10 mouse cellular contexts compared by ENCODE assay signal in genomic region chr4:136684485-136684884, GRCm38 (mm10).
DNase-seq lines count a peak whose midpoint lies in the region; ATAC-seq and TF ChIP-seq lines count a peak whose summit lies in the region.
"Had no signal": no experiment of that assay in that cellular context is flagged by ENCODE, and none has a peak within 500 bp of the region (broad histone marks: within the 10 kb centered on the region; RNA-seq: fewer than 3 reads in every experiment).

No protein-coding gene starts in this region.

- H3K36me3 ChIP-seq in lung, embryonic 16.5 days (ENCODE audit: control insufficient read depth, insufficient read depth, low read length), result no peaks in the 10 kb centered on the region; the same call in 1 of the 2 replicates
- no peaks in the 10 kb centered on the region for H3K36me3 ChIP-seq in MEL (ENCODE audit: control insufficient read depth in 1 of 2, insufficient read depth in 2 of 2, low read length in 2 of 2)

- 0 out of 2 replicates have a peak, but pooled peaks have one; percentile 21 for ATAC-seq in lung, embryonic 16.5 days (ENCODE audit: low read depth)
- ATAC-seq in megakaryocyte-erythroid progenitor cell, adult 5-6 weeks (replicated peaks; ENCODE audit: low FRiP score, low TSS enrichment, poor library complexity, severe bottlenecking), result peak; percentile 67
- ATAC-seq in inflammation-experienced regulatory T-cells, adult 6 months, result no peak

- no peaks in the 10 kb centered on the region for H3K79me2 ChIP-seq in MEL (ENCODE audit: control insufficient read depth, insufficient read depth, low read length, poor library complexity)

- TF ChIP-seq RAD21 in MEL (IDR thresholded peaks at IDR 0.05; ENCODE audit: low read depth, low read length), result no peak; the same call in 1 of the 2 replicates

- WGBS in lung, embryonic 16.5 days, result 68% methylated on average over 6 of the region's 6 CpGs

- TF ChIP-seq EP300 in MEL (IDR thresholded peaks at IDR 0.05; ENCODE audit: low read depth in 1 of 2, low read length in 2 of 2), result no peak

- no peaks in the 10 kb centered on the region for H3K27me3 ChIP-seq in lung, embryonic 16.5 days (ENCODE audit: control insufficient read depth, insufficient read depth, low read depth, low read length)
- H3K27me3 ChIP-seq in MEL (ENCODE audit: control insufficient read depth in 1 of 2, insufficient read depth in 2 of 2, low read length in 2 of 2), result no peaks in the 10 kb centered on the region

- no peak overlapping the region for H3K4me3 ChIP-seq in lung, embryonic 16.5 days (ENCODE audit: low read length)
- no peak overlapping the region for H3K4me3 ChIP-seq in MEL (ENCODE audit: control insufficient read depth in 1 of 2, insufficient read depth in 1 of 2, low read depth in 2 of 2, low read length in 2 of 2)

- no peaks in the 10 kb centered on the region for H3K4me1 ChIP-seq in lung, embryonic 16.5 days (replicated peaks; ENCODE audit: control insufficient read depth, insufficient read depth, low read length)
- no peaks in the 10 kb centered on the region for H3K4me1 ChIP-seq in MEL (ENCODE audit: control insufficient read depth in 1 of 2, insufficient read depth in 2 of 2, low read length in 2 of 2)

- TF ChIP-seq CTCF in MEL (IDR thresholded peaks at IDR 0.05 in 2 of 3, conservative IDR thresholded peaks at IDR 0.05 in 1 of 3; ENCODE audit: control insufficient read depth in 1 of 3, insufficient read depth in 1 of 3, low read depth in 2 of 3, low read length in 3 of 3, poor library complexity in 1 of 3, severe bottlenecking in 1 of 3), result peak in 2 of 3 experiments; percentile 35 to 48; a peak in 4 of 6 replicates

- no peaks in the 10 kb centered on the region for H3K9me3 ChIP-seq in lung, embryonic 16.5 days (ENCODE audit: control insufficient read depth, low read length)
- H3K9me3 ChIP-seq in MEL (replicated peaks; ENCODE audit: insufficient read depth, low read length), result no peaks in the 10 kb centered on the region

- H3K9ac ChIP-seq in lung, embryonic 16.5 days (ENCODE audit: low read length), result no peak overlapping the region
- no peak overlapping the region for H3K9ac ChIP-seq in MEL (ENCODE audit: control insufficient read depth, low read depth, low read length, poor library complexity, severe bottlenecking)

- H3K4me2 ChIP-seq in lung, embryonic 16.5 days (ENCODE audit: low read depth, low read length), result no peak overlapping the region

- no peak overlapping the region for H3K27ac ChIP-seq in lung, embryonic 16.5 days (ENCODE audit: low read length)
- no peak overlapping the region for H3K27ac ChIP-seq in MEL (ENCODE audit: control insufficient read depth, low read depth, low read length)

- DNase-seq in gastrocnemius, postnatal 10 days, result peak; percentile 27
- DNase-seq in gastrocnemius, adult 18-20 months (ENCODE audit: low spot score), result no peak
- no peak for DNase-seq in lung, postnatal 36 days
- DNase-seq in MEL (ENCODE audit: low read depth, low spot score), result no peak
- no peak for DNase-seq in embryo, embryonic 11 days
- DNase-seq: adrenal gland, postnatal 25 days; gastrocnemius, postnatal 36 days had no signal

- no peak for TF ChIP-seq POLR2A in MEL (IDR thresholded peaks at IDR 0.05; ENCODE audit: control insufficient read depth in 1 of 2, insufficient read depth in 1 of 2, low read depth in 1 of 2, low read length in 2 of 2, poor library complexity in 1 of 2)

TF ChIP-seq in MEL, 35 proteins besides CTCF, POLR2A, EP300 and RAD21:
- TF ChIP-seq SIN3A (IDR thresholded peaks at IDR 0.05; ENCODE audit: low read length), result no peak
- TF ChIP-seq MAX (IDR thresholded peaks at IDR 0.05; ENCODE audit: low read length), result no peak
- TF ChIP-seq RCOR1 (IDR thresholded peaks at IDR 0.05; ENCODE audit: low read depth, low read length), result no peak
- peak; percentile 48 for TF ChIP-seq SMC3 (IDR thresholded peaks at IDR 0.05; ENCODE audit: low read depth, low read length)
